Mouse (Mus musculus) spleen, adult 2 months (tissue): Measurements from ENCODE around the gene Zdhhc15. TPM values are rescaled to one million over a fixed set of nuclear protein-coding genes. Genes with fewer than 3 reads are reported as not detected.

Experiments
- DNase-seq, 2 experiments: peaks; one replicate each; pipeline versions ENCODE4 v3.0.0 to v3.0.0-alpha.2; 2012 to 2021; ENCODE audit warnings: low spot score in 2 of 2, low read depth in 1 of 2
- H3K27ac ChIP-seq: fragments of 200-500 bp; 2 replicates; pipeline ENCODE4 v1.5.1; 2012; ENCODE audit warnings: low read length, inconsistent platforms; ENCODE audit not compliant: insufficient read depth
- H3K27me3 ChIP-seq: fragments of 200-500 bp; 2 replicates; pipeline ENCODE4 v1.6.1; 2012; ENCODE audit warnings: mild to moderate bottlenecking, moderate library complexity, low read length, inconsistent platforms; ENCODE audit not compliant: control insufficient read depth, insufficient read depth
- H3K36me3 ChIP-seq: fragments of 200-500 bp; 2 replicates; pipeline ENCODE4 v1.6.1; 2012; ENCODE audit warnings: mild to moderate bottlenecking, low read length, inconsistent platforms; ENCODE audit not compliant: control insufficient read depth, insufficient read depth
- H3K4me1 ChIP-seq: fragments of 200-500 bp; 2 replicates; pipeline ENCODE4 v1.6.1; 2011; ENCODE audit warnings: inconsistent platforms; ENCODE audit not compliant: control insufficient read depth, insufficient read depth, insufficient read length
- H3K4me3 ChIP-seq: fragments of 200-500 bp; 2 replicates; pipeline ENCODE4 v1.5.1; 2011; ENCODE audit warnings: mild to moderate bottlenecking, inconsistent platforms; ENCODE audit not compliant: insufficient read depth, insufficient read length; ENCODE audit errors: extremely low read depth
- CTCF ChIP-seq: fragments of 200-500 bp; IDR thresholded peaks from 2 replicates; pipeline ENCODE4 v1.5.1; 2011; ENCODE audit warnings: mild to moderate bottlenecking, inconsistent platforms; ENCODE audit not compliant: insufficient read depth, insufficient read length, insufficient replicate concordance; ENCODE audit errors: extremely low read depth
- POLR2A ChIP-seq: fragments of 200-500 bp; IDR thresholded peaks from 2 replicates; pipeline ENCODE4 v1.6.1; 2011; ENCODE audit warnings: low read depth, low read length, inconsistent platforms
- WGBS: fragments of 180-500 bp; shearing (Covaris S2); methylation state at CpG from one replicate; pipeline ENCODE4 v1.1.7; 2018; 5-methylcytosine and 5-hydroxymethylcytosine counted together
- polyA plus RNA-seq: library from polyadenylated mRNA; depleted of rRNA; stranded (reverse); fragments of >200 nt; gene quantifications from 2 replicates; pipeline ENCODE4 v1.2.3, GENCODE M21; 2012

Gene Zdhhc15
- polyA plus RNA-seq, 1 experiment = 0.65 TPM

GRCm38 (mm10) chrX:104573946-104574345 lies 96.9 kb downstream of the Zdhhc15 start:
- WGBS = 85% methylated on average over 5 of the region's 5 CpGs
- no peaks in the 10 kb centered on the region for H3K27me3 ChIP-seq
- no peak for DNase-seq
- H3K4me3 ChIP-seq = no peak overlapping the region
- H3K4me1 ChIP-seq = no peaks in the 10 kb centered on the region
- no peak for TF ChIP-seq CTCF
- TF ChIP-seq POLR2A = no peak
- H3K27ac ChIP-seq = no peak overlapping the region
- no peaks in the 10 kb centered on the region for H3K36me3 ChIP-seq

- Histone ChIP-seq H3K4me3 (no peak overlapping the region), H3K4me1 (no peaks in the 10 kb centered on the region), H3K27ac (no peak overlapping the region), H3K27me3 (no peaks in the 10 kb centered on the region), H3K36me3 (no peaks in the 10 kb centered on the region)
- TF ChIP-seq POLR2A (no peak), CTCF (no peak)
- DNase-seq = no peak
- WGBS = 66% methylated on average over 3 of the region's 3 CpGs
These were observed 103.4 kb downstream of the Zdhhc15 start for GRCm38 (mm10) chrX:104567497-104567896.

- DNase-seq = no peak
- no peaks in the 10 kb centered on the region for H3K36me3 ChIP-seq
- no peak overlapping the region for H3K4me3 ChIP-seq
- no peak for TF ChIP-seq POLR2A
- no peak for TF ChIP-seq CTCF
- WGBS = 88% methylated on average over 1 of the region's 1 CpGs
- no peaks in the 10 kb centered on the region for H3K4me1 ChIP-seq
- H3K27me3 ChIP-seq = no peaks in the 10 kb centered on the region
- H3K27ac ChIP-seq = no peak overlapping the region
These were observed 125.6 kb downstream of the Zdhhc15 start for GRCm38 (mm10) chrX:104545283-104545682.

- no peak for TF ChIP-seq CTCF
- TF ChIP-seq POLR2A = no peak
- 76% methylated on average over 4 of the region's 4 CpGs for WGBS
- Histone ChIP-seq H3K27me3 (no peaks in the 10 kb centered on the region), H3K4me1 (no peaks in the 10 kb centered on the region), H3K4me3 (no peak overlapping the region), H3K27ac (no peak overlapping the region), H3K36me3 (no peaks in the 10 kb centered on the region)
- no peak for DNase-seq
These were observed 126.8 kb downstream of the Zdhhc15 start for GRCm38 (mm10) chrX:104543919-104544595.

- H3K36me3 ChIP-seq = no peaks in the 10 kb centered on the region
- H3K27me3 ChIP-seq = no peaks in the 10 kb centered on the region
- 91% methylated on average over 4 of the region's 4 CpGs for WGBS
- DNase-seq = no peak
- H3K27ac ChIP-seq = no peak overlapping the region
- no peak for TF ChIP-seq POLR2A
- no peak for TF ChIP-seq CTCF
- no peaks in the 10 kb centered on the region for H3K4me1 ChIP-seq
- H3K4me3 ChIP-seq = no peak overlapping the region
These were observed 128.2 kb downstream of the Zdhhc15 start for GRCm38 (mm10) chrX:104542635-104543034.

- Histone ChIP-seq H3K4me3 (no peak overlapping the region), H3K27ac (no peak overlapping the region), H3K27me3 (no peaks in the 10 kb centered on the region), H3K4me1 (no peaks in the 10 kb centered on the region), H3K36me3 (peaks cover 2% of the 10 kb centered on the region)
- DNase-seq = no peak
- WGBS = 91% methylated on average over 5 of the region's 5 CpGs
- no peak for TF ChIP-seq CTCF
- no peak for TF ChIP-seq POLR2A
These were observed 169.1 kb downstream of the Zdhhc15 start for GRCm38 (mm10) chrX:104501765-104502164.

- 70% methylated on average over 4 of the region's 4 CpGs for WGBS
- H3K36me3 ChIP-seq = no peaks in the 10 kb centered on the region
- H3K4me3 ChIP-seq = no peak overlapping the region
- no peak overlapping the region for H3K27ac ChIP-seq
- DNase-seq = no peak
- H3K4me1 ChIP-seq = peaks cover 2% of the 10 kb centered on the region; the same call in 1 of the 2 replicates
- no peaks in the 10 kb centered on the region for H3K27me3 ChIP-seq
- no peak for TF ChIP-seq CTCF
- TF ChIP-seq POLR2A = no peak
These were observed 181.1 kb downstream of the Zdhhc15 start for GRCm38 (mm10) chrX:104489626-104490355.
